Mouse (Mus musculus): ENCODE results near the gene Cdkn2d.

- TF ChIP-seq EP300 (IDR thresholded peaks at IDR 0.05; ENCODE audit: low read depth): no peak
- no peak for TF ChIP-seq CTCF (IDR thresholded peaks at IDR 0.05; ENCODE audit: low read depth)
These were observed 27.6 kb upstream of the Cdkn2d start for GRCm38 (mm10) chr9:21318792-21319191.

Data from liver, postnatal 0 days (tissue).